Mouse (Mus musculus) heart, embryonic 14.5 days (tissue): Measurements from ENCODE around the gene Csad. TPM values are rescaled to one million over a fixed set of nuclear protein-coding genes. Genes with fewer than 3 reads are reported as not detected.

ENCODE experiments used
- ATAC-seq: fragments of 200-750 bp; cut with Nextera tagmentation; 2 replicates; pipeline ENCODE4 v1.8.0; 2017; ENCODE audit warnings: low read depth, moderate TSS enrichment; ENCODE audit not compliant: insufficient number of reproducible peaks, insufficient read depth, low FRiP score
- H3K27ac ChIP-seq, 2 experiments: fragments of 200-500 bp in 1 of 2; fragments of 300-500 bp in 1 of 2; sonication (generic) in 1 of 2; replicated peaks in 1 of 2; 2 replicates each; pipeline ENCODE4 v1.5.1; 2012 to 2014; ENCODE audit warnings: low read depth in 2 of 2, low read length in 2 of 2, control low read depth in 1 of 2, mild to moderate bottlenecking in 1 of 2, mixed read lengths in 1 of 2; ENCODE audit not compliant: control insufficient read depth in 1 of 2, insufficient read depth in 1 of 2
- H3K27me3 ChIP-seq: fragments of 300-500 bp; sonication (generic); 2 replicates; pipeline ENCODE4 v1.6.1; 2014; ENCODE audit warnings: mild to moderate bottlenecking, low read length, control low read depth; ENCODE audit not compliant: control insufficient read depth, insufficient read depth
- H3K36me3 ChIP-seq: fragments of 300-500 bp; sonication (generic); 2 replicates; pipeline ENCODE4 v1.6.1; 2014; ENCODE audit warnings: mild to moderate bottlenecking, control low read depth, low read length, mixed read lengths; ENCODE audit not compliant: control insufficient read depth, insufficient read depth
- H3K4me1 ChIP-seq, 2 experiments: fragments of 200-500 bp in 1 of 2; fragments of 300-500 bp in 1 of 2; sonication (generic) in 1 of 2; 2 replicates each; pipeline ENCODE4 v1.6.1; 2012 to 2014; ENCODE audit warnings: low read length in 2 of 2, control low read depth in 1 of 2, mixed read lengths in 1 of 2; ENCODE audit not compliant: control insufficient read depth in 2 of 2, insufficient read depth in 2 of 2
- H3K4me2 ChIP-seq: fragments of 300-500 bp; sonication (generic); 2 replicates; pipeline ENCODE4 v1.6.1; 2014; ENCODE audit warnings: mild to moderate bottlenecking, low read length
- H3K4me3 ChIP-seq, 2 experiments: fragments of 200-500 bp in 1 of 2; fragments of 300-500 bp in 1 of 2; sonication (generic) in 1 of 2; 2 replicates each; pipeline ENCODE4 v1.5.1; 2012 to 2014; ENCODE audit warnings: low read length in 2 of 2, mild to moderate bottlenecking in 2 of 2, control low read depth in 1 of 2, low read depth in 1 of 2, moderate library complexity in 1 of 2; ENCODE audit not compliant: control insufficient read depth in 1 of 2, insufficient read depth in 1 of 2
- H3K9ac ChIP-seq: fragments of 300-500 bp; sonication (generic); 2 replicates; pipeline ENCODE4 v1.6.1; 2014; ENCODE audit warnings: mild to moderate bottlenecking, low read length
- H3K9me3 ChIP-seq: fragments of 300-500 bp; sonication (generic); 2 replicates; pipeline ENCODE4 v1.6.1; 2016; ENCODE audit warnings: low read length, control low read depth; ENCODE audit not compliant: control insufficient read depth
- WGBS: fragments of 180-500 bp; shearing (Covaris S2); extraction: QIAGEN DNeasy Blood & Tissue Kit; methylation state at CpG from one replicate; pipeline ENCODE4 v1.1.7; 2014; 5-methylcytosine and 5-hydroxymethylcytosine counted together
- polyA plus RNA-seq: library from polyadenylated mRNA; unstranded; fragments of >200 nt; fragmentation: Nextera tagmentation; extraction: Ambion mirVana; gene quantifications from 2 replicates; pipeline ENCODE4 v1.2.1, GENCODE M21; 2014

Csad gene
- polyA plus RNA-seq, result 35.1 and 36.4 TPM in 2 replicates

DNA sequence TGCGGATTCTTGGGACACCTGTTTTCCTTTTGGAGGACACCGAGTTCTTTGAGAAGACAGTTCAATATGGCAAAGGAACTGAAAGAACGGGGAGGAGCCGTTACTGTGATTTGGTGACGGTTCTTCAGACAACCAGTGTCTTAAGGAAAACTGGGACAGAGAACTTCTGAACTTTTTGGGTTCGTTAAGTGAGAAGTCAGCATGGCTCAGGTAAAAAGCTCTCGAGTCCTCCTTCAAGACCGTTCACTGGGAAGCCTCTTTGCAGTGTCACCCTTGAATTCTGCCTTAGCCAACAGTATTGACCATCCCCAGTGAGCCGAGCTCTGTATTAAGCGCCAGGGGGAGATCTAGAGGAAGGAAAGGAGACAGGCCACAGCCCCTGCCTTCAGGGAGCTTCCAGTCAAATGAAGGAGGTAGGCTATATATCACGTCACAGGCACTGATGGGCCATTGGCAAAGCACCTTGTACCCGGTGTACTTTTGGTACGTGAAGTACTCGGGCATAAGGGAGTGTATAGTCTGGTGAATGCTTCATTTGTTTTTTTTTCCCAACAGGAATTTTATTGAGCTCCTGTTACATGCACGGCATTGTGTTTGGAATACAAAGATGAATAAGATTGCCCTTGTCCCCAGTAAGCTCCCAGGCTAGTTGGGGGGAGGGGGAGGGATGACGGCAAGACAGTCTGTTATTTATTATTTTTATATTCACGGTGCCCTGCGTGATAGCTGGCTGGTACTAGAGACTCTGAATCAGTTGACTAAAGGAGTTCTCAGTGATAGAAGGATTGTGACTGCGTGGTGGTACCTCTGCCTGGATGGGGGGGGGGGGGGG lies at the start of gene Csad:
Gene Csad (minus strand): TSS at position 51 of the 832 bp plus-strand sequence.
- 63% methylated on average over 19 of the region's 19 CpGs for WGBS
- no peaks in the 10 kb centered on the region for H3K27me3 ChIP-seq
- H3K27ac ChIP-seq, result peak within 1 kb of the TSS; percentile 95 to 99
- H3K4me2 ChIP-seq, result peak within 1 kb of the TSS; percentile 67
- peak within 1 kb of the TSS; percentile 89 to 95 for H3K4me3 ChIP-seq
- H3K9ac ChIP-seq, result peak within 1 kb of the TSS; percentile 91
- H3K9me3 ChIP-seq, result no peaks in the 10 kb centered on the region
- peaks cover 11 to 30% of the 10 kb centered on the region in 2 experiments for H3K4me1 ChIP-seq
- H3K36me3 ChIP-seq, result peaks cover 56% of the 10 kb centered on the region
- no peak for ATAC-seq

GRCm38 (mm10) chr15:102250521-102250920 lies 46.0 kb upstream of the Csad start:
- Histone ChIP-seq H3K9ac (no peak overlapping the region), H3K27me3 (peaks cover 29% of the 10 kb centered on the region), H3K36me3 (no peaks in the 10 kb centered on the region), H3K4me3 (no peak overlapping the region), H3K4me1 (peaks cover 12 to 15% of the 10 kb centered on the region in 2 experiments), H3K27ac (no peak overlapping the region), H3K9me3 (no peaks in the 10 kb centered on the region), H3K4me2 (no peak overlapping the region)
- ATAC-seq, result no peak
- WGBS, result 72% methylated on average over 5 of the region's 5 CpGs

- Histone ChIP-seq H3K27ac (peak overlapping the region; percentile 48 to 88), H3K9me3 (no peaks in the 10 kb centered on the region), H3K36me3 (no peaks in the 10 kb centered on the region), H3K9ac (no peak overlapping the region), H3K4me3 (no peak overlapping the region), H3K4me1 (peaks cover 14 to 20% of the 10 kb centered on the region in 2 experiments), H3K4me2 (peak overlapping the region; percentile 98), H3K27me3 (peaks cover 29% of the 10 kb centered on the region)
- WGBS, result 50% methylated on average over 9 of the region's 9 CpGs
- ATAC-seq, result no peak
These were observed 45.4 kb upstream of the Csad start for GRCm38 (mm10) chr15:102249967-102250366.

DNA sequence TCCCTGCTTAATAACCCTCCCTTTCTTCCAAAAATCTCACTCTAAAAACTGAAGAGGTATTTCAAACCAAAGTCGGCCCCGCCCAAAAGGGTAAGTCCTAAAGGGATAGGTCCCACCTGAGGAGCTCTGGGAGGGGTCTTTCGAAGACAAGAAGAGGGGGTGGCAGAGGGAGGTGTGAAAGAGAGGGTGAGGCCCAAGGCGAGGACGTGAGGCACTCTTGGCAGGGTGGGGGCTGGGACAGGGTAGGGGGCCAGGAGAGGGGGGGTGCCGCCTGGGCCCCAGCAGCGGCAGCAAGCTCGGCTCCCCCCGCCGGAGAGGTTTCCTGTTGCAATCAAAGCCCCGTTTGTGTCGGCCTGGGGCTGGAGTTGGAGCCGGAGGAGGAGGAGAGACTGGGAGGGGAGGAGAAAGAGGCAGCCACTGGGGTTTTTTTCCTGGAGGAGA lies 44.7 kb upstream of the Csad start:
- Histone ChIP-seq H3K27me3 (peaks cover 32% of the 10 kb centered on the region), H3K4me1 (peaks cover 14 to 24% of the 10 kb centered on the region in 2 experiments), H3K27ac (peak overlapping the region; percentile 55 to 88), H3K36me3 (no peaks in the 10 kb centered on the region), H3K4me3 (peak overlapping the region in 1 of 2 experiments; percentile 7; a peak in 1 of 4 replicates), H3K9ac (peak overlapping the region; percentile 31; the same call in 1 of the 2 replicates), H3K9me3 (no peaks in the 10 kb centered on the region), H3K4me2 (peak overlapping the region; percentile 98)
- no peak for ATAC-seq
- 5% methylated on average over 13 of the region's 13 CpGs for WGBS

GRCm38 (mm10) chr15:102248812-102249191 lies 44.3 kb upstream of the Csad start:
- Histone ChIP-seq H3K4me3 (peak overlapping the region in 1 of 2 experiments; percentile 7; a peak in 1 of 4 replicates), H3K4me1 (peaks cover 16 to 26% of the 10 kb centered on the region in 2 experiments)
- 7% methylated on average over 3 of the region's 3 CpGs for WGBS

GRCm38 (mm10) chr15:102248131-102248811 lies 43.7 kb upstream of the Csad start:
- H3K9me3 ChIP-seq, result no peaks in the 10 kb centered on the region
- peak overlapping the region; percentile 76 for H3K9ac ChIP-seq
- WGBS, result 11% methylated on average over 8 of the region's 8 CpGs
- peak overlapping the region; percentile 77 to 88 for H3K27ac ChIP-seq
- peak overlapping the region; percentile 61 to 62 for H3K4me3 ChIP-seq
- H3K4me1 ChIP-seq, result peaks cover 19 to 31% of the 10 kb centered on the region in 2 experiments
- H3K27me3 ChIP-seq, result peaks cover 41% of the 10 kb centered on the region
- H3K4me2 ChIP-seq, result peak overlapping the region; percentile 98
- no peak for ATAC-seq
- H3K36me3 ChIP-seq, result no peaks in the 10 kb centered on the region

More at GRCm38 (mm10) chr15:102248812-102249191, 44.3 kb upstream of the Csad start:
- H3K36me3 ChIP-seq, result no peaks in the 10 kb centered on the region
- H3K27me3 ChIP-seq, result peaks cover 35% of the 10 kb centered on the region
- H3K9ac ChIP-seq, result no peak overlapping the region
- peak overlapping the region; percentile 98 for H3K4me2 ChIP-seq
- ATAC-seq, result no peak
- H3K27ac ChIP-seq, result peak overlapping the region; percentile 55 to 88; a peak in 3 of 4 replicates
- H3K9me3 ChIP-seq, result no peaks in the 10 kb centered on the region

- Histone ChIP-seq H3K36me3 (no peaks in the 10 kb centered on the region), H3K4me1 (peaks cover 22 to 31% of the 10 kb centered on the region in 2 experiments), H3K27ac (peak overlapping the region; percentile 88 to 94), H3K9me3 (no peaks in the 10 kb centered on the region), H3K9ac (peak overlapping the region; percentile 76), H3K4me2 (peak overlapping the region; percentile 98), H3K27me3 (peaks cover 44% of the 10 kb centered on the region), H3K4me3 (peak overlapping the region; percentile 61 to 62)
- WGBS, result 1% methylated on average over 56 of the region's 65 CpGs
- peak; percentile 63 for ATAC-seq
These were observed 43.0 kb upstream of the Csad start for GRCm38 (mm10) chr15:102247252-102248130.
